Mouse (Mus musculus) myocyte (in vitro differentiated cells): ENCODE measurements around the gene Tsc22d2. TPM values are rescaled to one million over a fixed set of nuclear protein-coding genes. Genes with fewer than 3 reads are reported as not detected.
A peak's percentile ranks its signal among the peaks of the same experiment; 100 is the strongest.

ENCODE experiments used
- H3K27me3 ChIP-seq: one replicate; pipeline ENCODE4 v1.6.1; 2011; ENCODE audit not compliant: control insufficient read depth, insufficient read depth, insufficient read length
- H3K36me3 ChIP-seq: one replicate; pipeline ENCODE4 v1.6.1; 2011; ENCODE audit not compliant: control insufficient read depth, insufficient read depth
- H3K4me2 ChIP-seq: one replicate; pipeline ENCODE4 v1.6.1; 2011; ENCODE audit warnings: low read depth, control low read depth
- H3K4me3 ChIP-seq: one replicate; pipeline ENCODE4 v1.5.1; 2011; ENCODE audit warnings: mild to moderate bottlenecking, control low read depth, moderate library complexity
- H3K79me2 ChIP-seq: one replicate; pipeline ENCODE4 v1.6.1; 2011; ENCODE audit not compliant: control insufficient read depth, insufficient read depth
- H3ac ChIP-seq: one replicate; pipeline ENCODE4 v1.6.1; 2011; ENCODE audit not compliant: control insufficient read depth, insufficient read length
- CEBPB ChIP-seq: IDR thresholded peaks from 2 replicates; pipeline ENCODE4 v1.6.1; 2011; ENCODE audit warnings: mild to moderate bottlenecking, moderate library complexity; ENCODE audit not compliant: poor library complexity, insufficient read depth, severe bottlenecking
- E2F4 ChIP-seq: IDR thresholded peaks from one replicate; pipeline ENCODE4 v1.6.1; 2011; ENCODE audit warnings: mild to moderate bottlenecking, control low read depth, moderate library complexity; ENCODE audit not compliant: insufficient read depth
- MAX ChIP-seq: IDR thresholded peaks from one replicate; pipeline ENCODE4 v1.6.1; 2011; ENCODE audit warnings: low read depth, mild to moderate bottlenecking, control low read depth
- MYOD1 ChIP-seq, 3 experiments: IDR thresholded peaks; one replicate each; pipeline ENCODE4 v1.6.1; 2011; ENCODE audit warnings: control low read depth in 2 of 3, low read depth in 2 of 3, mild to moderate bottlenecking in 2 of 3, moderate library complexity in 1 of 3; ENCODE audit not compliant: insufficient read length in 2 of 3, control insufficient read depth in 1 of 3
- MYOG ChIP-seq, 3 experiments: IDR thresholded peaks; one replicate each; pipeline ENCODE4 v1.6.1; 2011; ENCODE audit warnings: control low read depth in 2 of 3, low read depth in 2 of 3, mild to moderate bottlenecking in 2 of 3; ENCODE audit not compliant: insufficient read length in 2 of 3, control insufficient read depth in 1 of 3, insufficient read depth in 1 of 3
- POLR2A ChIP-seq: IDR thresholded peaks from one replicate; pipeline ENCODE4 v1.6.1; 2011; ENCODE audit warnings: low read depth, mild to moderate bottlenecking, control low read depth, moderate library complexity; ENCODE audit not compliant: insufficient read length
- POLR2AphosphoS2 ChIP-seq: IDR thresholded peaks from one replicate; pipeline ENCODE4 v1.6.1; 2011; ENCODE audit warnings: low read depth, control low read depth; ENCODE audit not compliant: insufficient read length
- REST ChIP-seq: IDR thresholded peaks from one replicate; pipeline ENCODE4 v1.6.1; 2011; ENCODE audit warnings: mild to moderate bottlenecking, control low read depth, moderate library complexity; ENCODE audit not compliant: insufficient read depth, insufficient read length
- SRF ChIP-seq: IDR thresholded peaks from one replicate; pipeline ENCODE4 v1.6.1; 2011; ENCODE audit warnings: low read depth; ENCODE audit not compliant: control insufficient read depth, insufficient read length
- TCF12 ChIP-seq: IDR thresholded peaks from one replicate; pipeline ENCODE4 v1.6.1; 2011; ENCODE audit warnings: mild to moderate bottlenecking, control low read depth; ENCODE audit not compliant: poor library complexity, insufficient read depth, severe bottlenecking
- TCF3 ChIP-seq: IDR thresholded peaks from one replicate; pipeline ENCODE4 v1.6.1; 2011; ENCODE audit warnings: low read depth, control low read depth; ENCODE audit not compliant: insufficient read length
- USF1 ChIP-seq: IDR thresholded peaks from one replicate; pipeline ENCODE4 v1.6.1; 2011; ENCODE audit warnings: low read depth, mild to moderate bottlenecking, control low read depth, moderate library complexity
- polyA plus RNA-seq: library from polyadenylated mRNA; unstranded; fragments of >200 nt; fragmentation: generic; extraction: Trizol; gene quantifications from one replicate; pipeline ENCODE4 v1.2.1, GENCODE M21; 2012; ENCODE audit warnings: missing spikeins

Gene Tsc22d2
- polyA plus RNA-seq, 1 experiment = 14.2 TPM

- no peaks in the 10 kb centered on the region for H3K27me3 ChIP-seq
- H3K79me2 ChIP-seq = no peaks in the 10 kb centered on the region
- H3ac ChIP-seq = no peak overlapping the region
- H3K36me3 ChIP-seq = no peaks in the 10 kb centered on the region
- peak overlapping the region; percentile 79 for H3K4me2 ChIP-seq
- TF ChIP-seq MAX (no peak), MYOD1 (IDR thresholded peaks at IDR 0.05; ENCODE audit: control insufficient read depth in 1 of 3, insufficient read length in 2 of 3, low read depth in 2 of 3) (no peak), TCF12 (no peak), TCF3 (no peak), REST (no peak), POLR2A (no peak), E2F4 (no peak), SRF (no peak), MYOG (IDR thresholded peaks at IDR 0.05; ENCODE audit: control insufficient read depth in 1 of 3, insufficient read depth in 1 of 3, insufficient read length in 2 of 3, low read depth in 2 of 3) (no peak), POLR2AphosphoS2 (no peak), CEBPB (no peak), USF1 (no peak)
- H3K4me3 ChIP-seq = peak overlapping the region; percentile 3
These were observed 41.7 kb upstream of the Tsc22d2 start for GRCm38 (mm10) chr3:58372905-58373208.

GRCm38 (mm10) chr3:58374281-58374680 is 40.2 kb upstream of the Tsc22d2 start:
- Histone ChIP-seq H3K36me3 (no peaks in the 10 kb centered on the region), H3K4me3 (no peak overlapping the region)

GRCm38 (mm10) chr3:58376713-58377112 is 37.8 kb upstream of the Tsc22d2 start:
- H3ac ChIP-seq = no peak overlapping the region
- H3K36me3 ChIP-seq = no peaks in the 10 kb centered on the region
- H3K79me2 ChIP-seq = no peaks in the 10 kb centered on the region
- TF ChIP-seq MYOD1 (IDR thresholded peaks at IDR 0.05; ENCODE audit: control insufficient read depth in 1 of 3, insufficient read length in 2 of 3, low read depth in 2 of 3) = no peak
- H3K4me2 ChIP-seq = no peak overlapping the region
- H3K4me3 ChIP-seq = no peak overlapping the region
- H3K27me3 ChIP-seq = no peaks in the 10 kb centered on the region

More at GRCm38 (mm10) chr3:58374281-58374680, 40.2 kb upstream of the Tsc22d2 start:
- Histone ChIP-seq H3ac (no peak overlapping the region), H3K4me2 (peak overlapping the region; percentile 79), H3K27me3 (no peaks in the 10 kb centered on the region), H3K79me2 (no peaks in the 10 kb centered on the region)
- TF ChIP-seq POLR2AphosphoS2 (no peak), TCF3 (peak; percentile 60), E2F4 (no peak), TCF12 (peak; percentile 58), MYOD1 (IDR thresholded peaks at IDR 0.05; ENCODE audit: control insufficient read depth in 1 of 3, insufficient read length in 2 of 3, low read depth in 2 of 3) (peak in 2 of 3 experiments; percentile 94 to 95), REST (no peak), MYOG (IDR thresholded peaks at IDR 0.05; ENCODE audit: control insufficient read depth in 1 of 3, insufficient read depth in 1 of 3, insufficient read length in 2 of 3, low read depth in 2 of 3) (peak in 2 of 3 experiments; percentile 76 to 86), MAX (no peak), SRF (no peak), CEBPB (no peak), POLR2A (no peak), USF1 (no peak)

DNA sequence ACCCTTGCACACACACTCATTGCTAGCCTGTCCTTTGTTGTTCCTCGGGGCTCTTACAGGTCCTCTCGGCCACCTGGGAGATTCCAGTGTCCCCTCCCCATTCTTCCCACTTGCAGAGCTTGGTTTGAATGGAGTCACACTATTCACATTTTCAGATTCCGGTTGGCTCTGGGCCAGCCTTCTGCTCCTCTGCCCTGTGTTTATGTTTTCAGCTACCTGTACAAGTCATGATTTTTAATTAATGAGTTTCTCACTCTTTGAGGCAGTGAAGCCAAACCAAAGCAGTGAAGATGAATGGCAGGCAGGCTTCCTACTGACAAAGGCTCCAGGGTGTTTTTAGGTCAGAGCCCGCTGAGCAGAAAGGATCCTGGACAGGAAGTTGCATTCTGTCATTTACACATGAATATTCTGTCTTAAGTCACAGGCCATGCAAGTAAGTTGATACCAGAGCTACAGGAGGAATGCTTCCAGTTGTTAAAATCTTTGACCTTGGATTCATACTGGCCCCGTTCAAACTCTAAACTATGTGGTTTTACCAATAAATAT is 36.9 kb upstream of the Tsc22d2 start:
- no peak overlapping the region for H3K4me3 ChIP-seq
- H3ac ChIP-seq = no peak overlapping the region
- no peak overlapping the region for H3K4me2 ChIP-seq
- no peaks in the 10 kb centered on the region for H3K36me3 ChIP-seq
- no peaks in the 10 kb centered on the region for H3K79me2 ChIP-seq
- H3K27me3 ChIP-seq = no peaks in the 10 kb centered on the region
- no peak for TF ChIP-seq USF1
- TF ChIP-seq CEBPB = no peak
- no peak for TF ChIP-seq SRF
- TF ChIP-seq POLR2A = no peak
- no peak for TF ChIP-seq TCF3
- TF ChIP-seq MYOG (IDR thresholded peaks at IDR 0.05; ENCODE audit: control insufficient read depth in 1 of 3, insufficient read depth in 1 of 3, insufficient read length in 2 of 3, low read depth in 2 of 3) = no peak
- no peak for TF ChIP-seq POLR2AphosphoS2
- TF ChIP-seq E2F4 = no peak
- TF ChIP-seq MAX = no peak
- TF ChIP-seq MYOD1 (IDR thresholded peaks at IDR 0.05; ENCODE audit: control insufficient read depth in 1 of 3, insufficient read length in 2 of 3, low read depth in 2 of 3) = no peak
- no peak for TF ChIP-seq REST
- no peak for TF ChIP-seq TCF12

DNA sequence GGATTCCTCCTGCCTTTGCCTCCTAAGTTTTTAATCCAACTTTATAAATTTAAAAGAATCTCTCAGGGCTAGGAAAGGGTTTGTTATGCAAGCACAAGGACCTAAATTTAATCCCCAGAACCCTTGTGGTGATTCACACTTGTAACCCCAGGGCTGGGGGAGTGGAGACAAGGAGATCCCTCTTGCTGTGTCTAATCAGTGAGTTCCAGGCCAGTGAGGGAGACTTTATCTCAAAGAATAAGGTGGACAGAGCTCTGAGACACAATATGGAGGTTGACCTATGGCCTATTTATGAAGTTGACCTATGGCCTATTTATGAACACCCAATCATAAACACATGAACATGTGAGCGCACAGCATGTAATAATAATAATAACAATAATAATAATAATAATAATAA is 31.8 kb upstream of the Tsc22d2 start:
- no peaks in the 10 kb centered on the region for H3K27me3 ChIP-seq
- H3K4me2 ChIP-seq = no peak overlapping the region
- H3K36me3 ChIP-seq = no peaks in the 10 kb centered on the region
- no peaks in the 10 kb centered on the region for H3K79me2 ChIP-seq
- H3ac ChIP-seq = no peak overlapping the region
- TF ChIP-seq MYOG (IDR thresholded peaks at IDR 0.05; ENCODE audit: control insufficient read depth in 1 of 3, insufficient read depth in 1 of 3, insufficient read length in 2 of 3, low read depth in 2 of 3) (no peak), MAX (no peak), USF1 (no peak), POLR2A (no peak), E2F4 (no peak), TCF3 (no peak), REST (no peak), SRF (no peak), POLR2AphosphoS2 (no peak), MYOD1 (IDR thresholded peaks at IDR 0.05; ENCODE audit: control insufficient read depth in 1 of 3, insufficient read length in 2 of 3, low read depth in 2 of 3) (no peak), TCF12 (no peak), CEBPB (no peak)
- no peak overlapping the region for H3K4me3 ChIP-seq
